Mouse (Mus musculus): ENCODE measurements around the gene Gm14190. TPM values are rescaled to one million over a fixed set of nuclear protein-coding genes. Genes with fewer than 3 reads are reported as not detected.
"Not testable (repeated sequence)": the region's sequence is repeated elsewhere in the genome, so short reads cannot be mapped to it uniquely, and the experiment has no call there.

The Gm14190 gene
- polyA plus RNA-seq (2015; fragmentation: Nextera tagmentation; extraction: Ambion mirVana) = not detected in 2 replicates

DNA sequence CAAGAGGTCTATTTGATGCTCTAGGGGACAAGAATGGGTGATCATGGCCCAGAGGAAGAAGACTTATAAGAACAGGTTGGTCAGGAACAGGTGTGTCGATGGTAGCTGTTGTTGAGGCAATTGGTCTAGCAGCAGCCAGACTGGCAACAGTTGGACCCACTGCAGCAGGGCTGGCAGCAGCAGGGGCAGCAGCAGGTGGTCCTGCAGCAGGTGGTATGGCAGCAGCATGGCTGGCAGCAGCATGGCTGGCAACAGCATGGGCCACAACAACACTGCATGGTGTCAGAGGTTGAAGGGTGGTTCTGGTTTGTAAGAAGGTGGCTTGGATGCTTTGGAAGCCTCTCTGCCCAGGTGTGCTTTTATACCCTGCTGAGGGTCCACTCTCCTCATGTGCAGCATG is at the start of gene Gm14190:
Gene Gm14190, minus strand, starts transcription at position 278 of the 400 bp plus-strand sequence.
- Histone ChIP-seq H3K36me3 (ENCODE audit: insufficient read depth, low read length) (no peaks in the 10 kb centered on the region), H3K9ac (replicated peaks; ENCODE audit: low read depth) (no peak within 1 kb of the TSS), H3K4me1 (ENCODE audit: insufficient read depth, low read depth, low read length) (no peaks in the 10 kb centered on the region), H3K9me3 (ENCODE audit: low read length) (no peaks in the 10 kb centered on the region), H3K4me3 (ENCODE audit: low read depth, low read length) (no peak within 1 kb of the TSS), H3K27me3 (replicated peaks; ENCODE audit: insufficient read depth, low read length) (no peaks in the 10 kb centered on the region), H3K27ac (ENCODE audit: low read length) (no peak within 1 kb of the TSS), H3K4me2 (replicated peaks; ENCODE audit: low read depth, low read length) (no peak within 1 kb of the TSS)
- DNase-seq (ENCODE audit: low spot score) (no peak), ATAC-seq (no peak)
- 90% methylated on average over 1 of the region's 1 CpGs for WGBS
- no peak for TF ChIP-seq CTCF (IDR thresholded peaks at IDR 0.05)
- TF ChIP-seq EP300 (IDR thresholded peaks at IDR 0.05) = no peak

DNA sequence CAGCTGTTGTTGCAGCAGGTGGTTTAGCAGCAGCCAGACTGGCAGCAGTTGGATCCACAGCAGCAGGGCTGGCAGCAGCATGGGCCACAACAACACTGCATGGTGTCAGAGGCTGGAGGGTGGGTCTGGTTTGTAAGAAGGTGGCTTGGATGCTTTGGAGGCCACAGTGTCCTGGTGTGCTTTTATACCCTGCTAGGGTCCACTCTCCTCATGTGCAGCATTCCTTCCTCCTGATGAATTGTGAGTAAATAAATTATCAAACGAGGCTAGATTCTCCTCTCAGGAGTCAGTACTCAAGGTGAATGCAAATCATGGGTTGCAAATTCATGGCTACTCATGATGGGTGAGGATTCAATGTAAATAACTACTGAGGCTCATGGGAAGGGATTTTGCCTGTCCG is 43.6 kb upstream of the Gm14190 start, which contains the start of gene Gm14180:
Gene Gm14180, minus strand, starts transcription at position 101 of the 400 bp plus-strand sequence.
- Histone ChIP-seq H3K36me3 (ENCODE audit: insufficient read depth, low read length) (no peaks in the 10 kb centered on the region), H3K9ac (replicated peaks; ENCODE audit: low read depth) (no peak within 1 kb of the TSS), H3K4me3 (ENCODE audit: low read depth, low read length) (no peak within 1 kb of the TSS), H3K4me2 (replicated peaks; ENCODE audit: low read depth, low read length) (no peak within 1 kb of the TSS), H3K4me1 (ENCODE audit: insufficient read depth, low read depth, low read length) (no peaks in the 10 kb centered on the region), H3K27ac (ENCODE audit: low read length) (no peak within 1 kb of the TSS), H3K9me3 (ENCODE audit: low read length) (no peaks in the 10 kb centered on the region), H3K27me3 (replicated peaks; ENCODE audit: insufficient read depth, low read length) (no peaks in the 10 kb centered on the region)
- no peak for ATAC-seq
- no peak for DNase-seq (ENCODE audit: low spot score)
- 54% methylated on average over 2 of the region's 2 CpGs for WGBS
- TF ChIP-seq EP300 (IDR thresholded peaks at IDR 0.05) = no peak
- TF ChIP-seq CTCF (IDR thresholded peaks at IDR 0.05) = no peak

- no peak overlapping the region for H3K27ac ChIP-seq (ENCODE audit: low read length)
- H3K4me3 ChIP-seq (ENCODE audit: low read depth, low read length) = no peak overlapping the region
- ATAC-seq (no peak), DNase-seq (ENCODE audit: low spot score) (no peak)
- TF ChIP-seq EP300 (IDR thresholded peaks at IDR 0.05) (no peak), CTCF (IDR thresholded peaks at IDR 0.05) (no peak)
- no peaks in the 10 kb centered on the region for H3K27me3 ChIP-seq (replicated peaks; ENCODE audit: insufficient read depth, low read length)
- H3K36me3 ChIP-seq (ENCODE audit: insufficient read depth, low read length) = no peaks in the 10 kb centered on the region
- no peaks in the 10 kb centered on the region for H3K4me1 ChIP-seq (ENCODE audit: insufficient read depth, low read depth, low read length)
- no peak overlapping the region for H3K4me2 ChIP-seq (replicated peaks; ENCODE audit: low read depth, low read length)
- H3K9me3 ChIP-seq (ENCODE audit: low read length) = no peaks in the 10 kb centered on the region
- H3K9ac ChIP-seq (replicated peaks; ENCODE audit: low read depth) = no peak overlapping the region
- 66% methylated on average over 2 of the region's 2 CpGs for WGBS
These were observed 33.5 kb upstream of the Gm14190 start for GRCm38 (mm10) chr11:99724061-99724460.

DNA sequence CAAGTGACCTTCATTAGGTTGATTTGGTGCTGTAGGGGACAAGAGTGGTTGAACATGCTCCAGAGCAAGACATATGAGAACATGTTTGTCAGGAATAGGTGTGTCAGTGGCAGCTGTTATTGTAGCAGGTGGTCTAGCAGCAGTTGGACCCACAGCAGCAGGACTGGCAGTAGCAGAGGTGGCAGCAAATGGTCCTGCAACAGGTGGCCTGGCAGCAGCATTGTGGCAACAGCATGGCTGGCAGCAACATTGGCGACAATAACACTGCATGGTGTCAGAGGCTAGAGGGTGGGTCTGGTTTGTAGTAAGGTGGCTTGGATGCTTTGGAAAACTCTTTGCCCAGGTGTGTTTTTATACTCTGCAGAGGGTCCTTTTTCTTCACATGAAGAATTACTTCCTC is 28.2 kb upstream of the Gm14190 start:
- no peak for ATAC-seq
- H3K36me3 ChIP-seq (ENCODE audit: insufficient read depth, low read length) = no peaks in the 10 kb centered on the region
- no peak overlapping the region for H3K27ac ChIP-seq (ENCODE audit: low read length)
- H3K4me2 ChIP-seq (replicated peaks; ENCODE audit: low read depth, low read length) = no peak overlapping the region
- TF ChIP-seq CTCF (IDR thresholded peaks at IDR 0.05) (no peak), EP300 (IDR thresholded peaks at IDR 0.05) (no peak)
- no peak for DNase-seq (ENCODE audit: low spot score)
- H3K9ac ChIP-seq (replicated peaks; ENCODE audit: low read depth) = no peak overlapping the region
- no peak overlapping the region for H3K4me3 ChIP-seq (ENCODE audit: low read depth, low read length)
- no peaks in the 10 kb centered on the region for H3K9me3 ChIP-seq (ENCODE audit: low read length)
- no peaks in the 10 kb centered on the region for H3K27me3 ChIP-seq (replicated peaks; ENCODE audit: insufficient read depth, low read length)
- no peaks in the 10 kb centered on the region for H3K4me1 ChIP-seq (ENCODE audit: insufficient read depth, low read depth, low read length)
- WGBS = 100% methylated on average over 1 of the region's 1 CpGs

GRCm38 (mm10) chr11:99685235-99685634 is 5.3 kb downstream of the Gm14190 start:
- not testable (repeated sequence) for H3K36me3 ChIP-seq (ENCODE audit: insufficient read depth, low read length); H3K9ac ChIP-seq (replicated peaks; ENCODE audit: low read depth); H3K4me2 ChIP-seq (replicated peaks; ENCODE audit: low read depth, low read length); H3K27me3 ChIP-seq (replicated peaks; ENCODE audit: insufficient read depth, low read length); ATAC-seq; H3K4me1 ChIP-seq (ENCODE audit: insufficient read depth, low read depth, low read length); DNase-seq (ENCODE audit: low spot score); H3K27ac ChIP-seq (ENCODE audit: low read length); H3K4me3 ChIP-seq (ENCODE audit: low read depth, low read length); H3K9me3 ChIP-seq (ENCODE audit: low read length)
- WGBS = 42% methylated on average over 1 of the region's 1 CpGs

DNA sequence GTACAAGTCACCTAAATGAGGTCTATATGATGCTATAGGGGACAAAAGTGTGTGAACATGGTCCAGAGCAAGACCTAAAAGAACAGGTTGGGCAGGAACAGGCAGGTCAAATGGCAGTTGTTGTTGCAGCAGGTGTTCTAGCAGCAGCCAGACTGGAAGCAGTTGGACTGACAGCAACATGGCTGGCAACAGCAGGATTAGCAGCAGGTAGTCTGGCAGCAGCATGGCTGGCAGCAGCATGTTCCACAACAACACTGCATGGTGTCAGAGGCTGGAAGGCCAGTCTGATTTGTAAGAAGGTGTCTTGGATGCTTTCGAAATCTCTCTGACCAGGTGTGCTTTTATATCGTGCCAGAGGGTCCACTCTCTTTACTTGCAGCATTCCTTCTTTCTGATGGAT is 7.1 kb downstream of the Gm14190 start:
- Histone ChIP-seq H3K9me3 (ENCODE audit: low read length) (no peaks in the 10 kb centered on the region), H3K27me3 (replicated peaks; ENCODE audit: insufficient read depth, low read length) (no peaks in the 10 kb centered on the region), H3K4me3 (ENCODE audit: low read depth, low read length) (no peak overlapping the region), H3K4me2 (replicated peaks; ENCODE audit: low read depth, low read length) (no peak overlapping the region), H3K36me3 (ENCODE audit: insufficient read depth, low read length) (no peaks in the 10 kb centered on the region), H3K9ac (replicated peaks; ENCODE audit: low read depth) (no peak overlapping the region), H3K27ac (ENCODE audit: low read length) (no peak overlapping the region), H3K4me1 (ENCODE audit: insufficient read depth, low read depth, low read length) (no peaks in the 10 kb centered on the region)
- ATAC-seq = no peak
- no peak for DNase-seq (ENCODE audit: low spot score)
- WGBS = 83% methylated on average over 2 of the region's 2 CpGs
- TF ChIP-seq CTCF (IDR thresholded peaks at IDR 0.05) = no peak
- no peak for TF ChIP-seq EP300 (IDR thresholded peaks at IDR 0.05)

- no peaks in the 10 kb centered on the region for H3K4me1 ChIP-seq (ENCODE audit: insufficient read depth, low read depth, low read length)
- H3K9ac ChIP-seq (replicated peaks; ENCODE audit: low read depth) = no peak within 1 kb of the TSS
- no peaks in the 10 kb centered on the region for H3K27me3 ChIP-seq (replicated peaks; ENCODE audit: insufficient read depth, low read length)
- no peaks in the 10 kb centered on the region for H3K9me3 ChIP-seq (ENCODE audit: low read length)
- no peak within 1 kb of the TSS for H3K27ac ChIP-seq (ENCODE audit: low read length)
- H3K4me3 ChIP-seq (ENCODE audit: low read depth, low read length) = no peak within 1 kb of the TSS
- H3K36me3 ChIP-seq (ENCODE audit: insufficient read depth, low read length) = no peaks in the 10 kb centered on the region
- ATAC-seq (no peak), DNase-seq (ENCODE audit: low spot score) (no peak)
- H3K4me2 ChIP-seq (replicated peaks; ENCODE audit: low read depth, low read length) = no peak within 1 kb of the TSS
- TF ChIP-seq CTCF (IDR thresholded peaks at IDR 0.05) = no peak
- TF ChIP-seq EP300 (IDR thresholded peaks at IDR 0.05) = no peak
These were observed 24.7 kb downstream of the Gm14190 start, which contains the start of gene Krtap4-6 for GRCm38 (mm10) chr11:99665860-99666259. Gene Krtap4-6, minus strand, starts transcription at chr11:99665960.

Measured in lung, postnatal 0 days (tissue).